Mouse (Mus musculus): ENCODE results near the gene Adam11. TPM values are rescaled to one million over a fixed set of nuclear protein-coding genes. Genes with fewer than 3 reads are reported as not detected.

The Adam11 gene
- total RNA-seq, 2 experiments from 2014 or later: 130 to 149 TPM

- peak in 1 of 2 experiments; percentile 31 for DNase-seq (ENCODE audit: low spot score in 2 of 2)
Measured at GRCm38 (mm10) chr11:102753591-102754324, 7.5 kb upstream of the Adam11 start.

GRCm38 (mm10) chr11:102754416-102754815 is 6.8 kb upstream of the Adam11 start:
- DNase-seq (ENCODE audit: low spot score in 2 of 2): no peak

GRCm38 (mm10) chr11:102755391-102755790 is 5.8 kb upstream of the Adam11 start:
- no peak for DNase-seq (ENCODE audit: low spot score in 2 of 2)

- peak in 1 of 2 experiments; percentile 16 for DNase-seq (ENCODE audit: low spot score in 2 of 2)
Measured at GRCm38 (mm10) chr11:102758977-102759376, 2.3 kb upstream of the Adam11 start.

GRCm38 (mm10) chr11:102760805-102761308 is 382 bp upstream of the Adam11 start:
- peak in 1 of 2 experiments; percentile 36 for DNase-seq (ENCODE audit: low spot score in 2 of 2)

DNA sequence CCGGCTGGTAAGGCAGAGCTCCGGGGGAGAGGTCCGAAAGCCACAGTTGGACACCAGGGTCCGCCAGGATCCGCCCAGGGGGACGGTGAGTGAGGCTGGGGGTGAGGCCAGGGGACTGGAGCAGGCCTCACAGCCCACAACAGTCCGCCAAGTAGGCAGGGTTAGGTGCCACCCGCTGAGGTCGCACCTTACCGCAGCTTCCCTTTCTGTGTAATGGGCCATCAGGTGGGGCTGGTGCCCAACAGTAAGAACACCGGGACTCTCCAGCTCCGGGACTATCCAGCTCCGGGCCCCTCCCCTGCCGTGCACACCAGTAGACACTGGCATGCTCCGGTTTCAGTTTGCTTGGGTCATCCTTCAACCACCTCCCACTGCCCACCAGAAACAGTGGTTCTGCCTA is 1.0 kb downstream of the Adam11 start:
- DNase-seq (ENCODE audit: low spot score in 2 of 2): no peak

- DNase-seq (ENCODE audit: low spot score in 2 of 2): peak in 1 of 2 experiments; percentile 24
Measured at GRCm38 (mm10) chr11:102763009-102763767, 1.9 kb downstream of the Adam11 start.

- no peak for DNase-seq (ENCODE audit: low spot score in 2 of 2)
Measured at GRCm38 (mm10) chr11:102765416-102765815, 4.2 kb downstream of the Adam11 start.

GRCm38 (mm10) chr11:102767055-102767670 is 5.9 kb downstream of the Adam11 start:
- no peak for DNase-seq (ENCODE audit: low spot score in 2 of 2)

- peak in 1 of 2 experiments; percentile 43 for DNase-seq (ENCODE audit: low spot score in 2 of 2)
Measured at GRCm38 (mm10) chr11:102769141-102769540, 7.9 kb downstream of the Adam11 start.

GRCm38 (mm10) chr11:102769993-102770661 is 8.9 kb downstream of the Adam11 start:
- DNase-seq (ENCODE audit: low spot score in 2 of 2): no peak

DNA sequence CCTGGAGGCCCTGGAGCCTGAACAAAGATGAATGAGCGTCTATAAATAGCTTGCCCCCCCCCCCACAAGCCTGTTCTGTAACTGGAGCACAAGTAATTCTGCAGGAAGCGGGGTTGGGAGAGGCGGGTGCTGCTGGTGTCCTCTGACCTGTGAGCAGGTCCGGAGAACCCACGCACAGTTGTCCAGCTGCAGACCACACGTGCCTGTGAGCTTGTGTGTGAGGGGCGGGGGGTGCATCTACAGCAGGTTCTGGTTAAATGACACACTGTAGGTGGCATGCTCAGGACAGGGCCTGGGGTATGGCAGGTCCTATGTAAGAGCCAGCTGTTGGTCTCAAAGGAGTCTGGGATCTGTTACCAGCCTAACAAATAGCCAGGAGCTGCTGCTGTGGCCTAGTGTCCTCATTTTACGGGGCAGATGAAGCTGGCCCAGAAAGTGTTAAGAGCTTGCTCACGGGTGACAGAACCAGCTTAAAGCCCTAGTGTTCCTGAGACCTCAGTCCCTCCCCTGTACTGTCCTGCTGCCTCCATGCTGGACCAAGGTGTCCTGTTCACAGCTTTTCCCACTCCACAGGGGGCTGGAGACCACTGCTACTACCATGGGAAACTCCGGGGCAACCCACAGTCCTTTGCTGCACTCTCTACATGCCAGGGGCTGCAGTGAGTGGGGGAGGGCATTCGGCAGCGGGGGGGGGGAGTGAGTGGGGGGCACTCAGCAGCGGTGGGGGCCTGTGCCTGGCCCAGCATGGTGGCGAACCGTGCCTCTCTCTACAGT is 9.6 kb downstream of the Adam11 start:
- DNase-seq (ENCODE audit: low spot score in 2 of 2): peak in 1 of 2 experiments; percentile 21

- DNase-seq (ENCODE audit: low spot score in 2 of 2): peak in 1 of 2 experiments; percentile 16
Measured at GRCm38 (mm10) chr11:102771916-102772714, 10.9 kb downstream of the Adam11 start.

GRCm38 (mm10) chr11:102772771-102773700 is 11.8 kb downstream of the Adam11 start:
- DNase-seq (ENCODE audit: low spot score in 2 of 2): peak in 1 of 2 experiments; percentile 23

DNA sequence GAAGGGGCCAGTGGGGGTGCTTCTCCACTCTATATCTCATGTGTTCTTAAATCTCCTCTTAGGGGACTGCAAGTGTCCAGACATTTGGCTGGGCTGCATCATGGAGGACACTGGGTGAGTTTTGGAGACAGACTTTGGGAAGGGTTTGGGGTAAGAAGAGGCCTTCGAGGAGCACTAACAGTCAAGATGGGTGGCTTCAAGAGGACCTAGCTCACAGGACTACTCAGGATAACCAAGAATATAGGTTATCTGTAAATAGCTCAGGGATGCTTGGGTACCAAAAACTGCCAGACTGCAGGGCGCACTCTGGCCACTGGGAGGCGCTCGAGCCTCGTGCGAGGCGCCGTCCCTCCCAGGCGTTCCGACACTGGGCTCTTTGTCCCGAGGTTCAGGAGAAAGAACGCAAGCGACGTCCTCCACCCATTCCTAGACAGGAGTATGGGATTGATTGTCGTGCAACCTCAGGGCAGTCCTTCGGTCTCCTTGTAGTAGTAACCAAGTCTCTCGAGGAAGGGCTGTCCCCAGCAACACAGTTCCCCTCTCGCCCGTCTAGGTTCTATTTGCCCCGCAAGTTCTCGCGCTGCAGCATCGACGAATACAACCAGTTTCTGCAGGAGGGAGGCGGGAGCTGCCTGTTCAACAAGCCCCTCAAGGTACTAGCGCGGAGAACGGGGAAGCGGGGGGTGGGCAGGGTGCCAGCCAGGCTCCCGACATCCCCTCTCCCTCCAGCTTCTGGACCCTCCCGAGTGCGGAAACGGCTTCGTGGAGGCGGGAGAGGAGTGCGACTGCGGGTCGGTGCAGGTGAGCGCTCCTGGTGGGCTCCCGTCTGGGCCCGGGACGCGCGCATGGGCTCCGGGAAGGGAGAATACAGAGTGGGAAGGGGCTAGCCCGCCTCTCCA is 12.7 kb downstream of the Adam11 start:
- peak; percentile 93 for DNase-seq (ENCODE audit: low spot score in 2 of 2)

- peak; percentile 76 to 82 for DNase-seq (ENCODE audit: low spot score in 2 of 2)
Measured at GRCm38 (mm10) chr11:102774621-102775141, 13.4 kb downstream of the Adam11 start.

DNA sequence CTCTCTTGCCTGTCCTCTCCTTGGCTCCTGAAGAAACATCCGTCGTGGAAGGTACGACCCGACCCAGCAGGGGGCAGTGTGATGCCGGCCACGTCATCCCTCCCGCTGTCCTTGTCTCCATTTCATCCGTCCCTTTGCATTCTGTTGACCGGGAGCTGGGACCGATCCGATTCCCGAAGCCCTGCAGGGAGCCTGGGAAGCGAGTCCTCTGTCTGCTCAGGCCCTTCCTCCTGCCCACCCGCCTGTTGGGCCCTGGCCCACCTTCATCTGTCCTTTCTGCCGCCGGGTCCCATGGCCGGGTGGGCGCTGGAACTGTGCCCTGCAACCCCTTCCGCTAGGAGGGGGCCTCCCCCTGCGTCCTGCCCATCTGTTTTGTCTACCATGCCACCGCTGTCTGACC is 16.4 kb downstream of the Adam11 start:
- peak; percentile 79 to 80 for DNase-seq (ENCODE audit: low spot score in 2 of 2)

Data from layer of hippocampus, postnatal 10 days (tissue).